Mouse (Mus musculus) midbrain, embryonic 13.5 days (tissue): Measurements from ENCODE around the gene Agrn. TPM values are rescaled to one million over a fixed set of nuclear protein-coding genes. Genes with fewer than 3 reads are reported as not detected.
A peak's percentile ranks its signal among the peaks of the same experiment; 100 is the strongest.

ENCODE experiments used
- ATAC-seq: fragments of 200-750 bp; cut with Nextera tagmentation; 2 replicates; pipeline ENCODE4 v1.8.0; 2017; ENCODE audit warnings: mild to moderate bottlenecking, moderate TSS enrichment, moderate library complexity
- H3K27ac ChIP-seq: fragments of 300-500 bp; sonication (generic); 2 replicates; pipeline ENCODE4 v1.5.1; 2015; ENCODE audit warnings: inconsistent platforms, mild to moderate bottlenecking, moderate library complexity
- H3K27me3 ChIP-seq: fragments of 300-500 bp; sonication (generic); 2 replicates; pipeline ENCODE4 v1.6.1; 2015; ENCODE audit warnings: mild to moderate bottlenecking, inconsistent platforms
- H3K36me3 ChIP-seq: fragments of 300-500 bp; sonication (generic); 2 replicates; pipeline ENCODE4 v1.6.1; 2015; ENCODE audit warnings: mild to moderate bottlenecking, inconsistent platforms
- H3K4me1 ChIP-seq: fragments of 300-500 bp; sonication (generic); replicated peaks from 2 replicates; pipeline ENCODE4 v1.6.1; 2015; ENCODE audit warnings: inconsistent platforms
- H3K4me2 ChIP-seq: fragments of 300-500 bp; sonication (generic); replicated peaks from 2 replicates; pipeline ENCODE4 v1.6.1; 2015; ENCODE audit warnings: moderate library complexity, mild to moderate bottlenecking, inconsistent platforms
- H3K4me3 ChIP-seq: fragments of 300-500 bp; sonication (generic); replicated peaks from 2 replicates; pipeline ENCODE4 v1.5.1; 2015; ENCODE audit warnings: mild to moderate bottlenecking, inconsistent platforms
- H3K9ac ChIP-seq: fragments of 300-500 bp; sonication (generic); replicated peaks from 2 replicates; pipeline ENCODE4 v1.6.1; 2015; ENCODE audit warnings: mild to moderate bottlenecking, inconsistent platforms
- H3K9me3 ChIP-seq: fragments of 300-500 bp; sonication (generic); 2 replicates; pipeline ENCODE4 v1.6.1; 2016; ENCODE audit warnings: mild to moderate bottlenecking, inconsistent platforms
- WGBS: fragments of 180-500 bp; shearing (Covaris S2); methylation state at CpG from one replicate; pipeline ENCODE4 v1.1.7; 2015; 5-methylcytosine and 5-hydroxymethylcytosine counted together
- polyA plus RNA-seq: library from polyadenylated mRNA; unstranded; fragments of >200 nt; fragmentation: Nextera tagmentation; extraction: Ambion mirVana; gene quantifications from 2 replicates; pipeline ENCODE4 v1.2.1, GENCODE M21; 2015

The Agrn gene
- polyA plus RNA-seq, 1 experiment from 2014 or later: 142 TPM

GRCm38 (mm10) chr4:156217838-156218237 lies 20.6 kb upstream of the Agrn start:
- no peak overlapping the region for H3K4me2 ChIP-seq
- no peak overlapping the region for H3K4me3 ChIP-seq
- H3K36me3 ChIP-seq: peaks cover 25% of the 10 kb centered on the region
- no peaks in the 10 kb centered on the region for H3K27me3 ChIP-seq
- H3K9ac ChIP-seq: no peak overlapping the region
- no peak for ATAC-seq
- H3K4me1 ChIP-seq: no peaks in the 10 kb centered on the region
- H3K9me3 ChIP-seq: no peaks in the 10 kb centered on the region
- H3K27ac ChIP-seq: no peak overlapping the region
- WGBS: 78% methylated on average over 16 of the region's 16 CpGs

GRCm38 (mm10) chr4:156217022-156217669 lies 19.9 kb upstream of the Agrn start:
- Histone ChIP-seq H3K9me3 (no peaks in the 10 kb centered on the region), H3K27ac (no peak overlapping the region), H3K36me3 (peaks cover 18% of the 10 kb centered on the region), H3K4me1 (no peaks in the 10 kb centered on the region), H3K4me3 (no peak overlapping the region), H3K9ac (no peak overlapping the region), H3K27me3 (no peaks in the 10 kb centered on the region), H3K4me2 (no peak overlapping the region)
- 87% methylated on average over 16 of the region's 16 CpGs for WGBS
- peak; percentile 24; the same call in 1 of the 2 replicates for ATAC-seq

- ATAC-seq: no peak
- Histone ChIP-seq H3K9ac (no peak overlapping the region), H3K4me3 (no peak overlapping the region), H3K36me3 (peaks cover 8% of the 10 kb centered on the region; the same call in 1 of the 2 replicates), H3K4me1 (no peaks in the 10 kb centered on the region), H3K4me2 (no peak overlapping the region), H3K27me3 (no peaks in the 10 kb centered on the region), H3K9me3 (no peaks in the 10 kb centered on the region), H3K27ac (no peak overlapping the region)
- 89% methylated on average over 2 of the region's 2 CpGs for WGBS
Measured at GRCm38 (mm10) chr4:156216196-156216595, 18.9 kb upstream of the Agrn start.

GRCm38 (mm10) chr4:156215649-156216048 lies 18.4 kb upstream of the Agrn start, which contains the start of gene Perm1:
Gene Perm1 (plus strand): TSS chr4:156215868.
- Histone ChIP-seq H3K36me3 (peaks cover 5% of the 10 kb centered on the region; the same call in 1 of the 2 replicates), H3K4me1 (no peaks in the 10 kb centered on the region), H3K4me2 (no peak within 1 kb of the TSS), H3K9me3 (no peaks in the 10 kb centered on the region), H3K27me3 (no peaks in the 10 kb centered on the region), H3K27ac (no peak within 1 kb of the TSS), H3K4me3 (no peak within 1 kb of the TSS), H3K9ac (no peak within 1 kb of the TSS)
- ATAC-seq: no peak
- WGBS: 79% methylated on average over 4 of the region's 4 CpGs

- Histone ChIP-seq H3K4me3 (no peak overlapping the region), H3K27ac (no peak overlapping the region), H3K4me1 (no peaks in the 10 kb centered on the region), H3K4me2 (no peak overlapping the region), H3K27me3 (no peaks in the 10 kb centered on the region), H3K9me3 (no peaks in the 10 kb centered on the region), H3K9ac (no peak overlapping the region), H3K36me3 (no peaks in the 10 kb centered on the region; the same call in 1 of the 2 replicates)
- ATAC-seq: no peak
- WGBS: 95% methylated on average over 13 of the region's 13 CpGs
Measured at GRCm38 (mm10) chr4:156213134-156213533, 15.8 kb upstream of the Agrn start.

GRCm38 (mm10) chr4:156209963-156210635 lies 12.8 kb upstream of the Agrn start:
- no peaks in the 10 kb centered on the region; the same call in none of the 2 replicates for H3K36me3 ChIP-seq
- H3K27me3 ChIP-seq: peaks cover 2% of the 10 kb centered on the region; the same call in 1 of the 2 replicates
- no peak overlapping the region for H3K27ac ChIP-seq
- WGBS: 87% methylated on average over 13 of the region's 13 CpGs
- H3K4me2 ChIP-seq: no peak overlapping the region
- ATAC-seq: no peak
- peaks cover 3% of the 10 kb centered on the region for H3K4me1 ChIP-seq
- no peak overlapping the region for H3K4me3 ChIP-seq
- no peak overlapping the region for H3K9ac ChIP-seq
- H3K9me3 ChIP-seq: no peaks in the 10 kb centered on the region

GRCm38 (mm10) chr4:156208872-156209271 lies 11.6 kb upstream of the Agrn start:
- ATAC-seq: no peak
- H3K9ac ChIP-seq: no peak overlapping the region
- WGBS: 89% methylated on average over 4 of the region's 4 CpGs

GRCm38 (mm10) chr4:156203413-156204131 lies 6.3 kb upstream of the Agrn start:
- H3K36me3 ChIP-seq: no peaks in the 10 kb centered on the region; the same call in 1 of the 2 replicates
- peak overlapping the region; percentile 74 for H3K9ac ChIP-seq
- ATAC-seq: peak; percentile 35
- peak overlapping the region; percentile 89 for H3K4me2 ChIP-seq
- H3K4me3 ChIP-seq: peak overlapping the region; percentile 58
- WGBS: under 1% methylated on average over 49 of the region's 49 CpGs
- peaks cover 22% of the 10 kb centered on the region for H3K27me3 ChIP-seq
- H3K4me1 ChIP-seq: peaks cover 31% of the 10 kb centered on the region
- H3K9me3 ChIP-seq: no peaks in the 10 kb centered on the region
- peak overlapping the region; percentile 77 for H3K27ac ChIP-seq

More at GRCm38 (mm10) chr4:156208872-156209271, 11.6 kb upstream of the Agrn start:
- Histone ChIP-seq H3K27ac (no peak overlapping the region), H3K9me3 (no peaks in the 10 kb centered on the region), H3K4me2 (no peak overlapping the region), H3K4me1 (peaks cover 15% of the 10 kb centered on the region), H3K27me3 (peaks cover 14% of the 10 kb centered on the region), H3K36me3 (no peaks in the 10 kb centered on the region; the same call in none of the 2 replicates), H3K4me3 (no peak overlapping the region)

GRCm38 (mm10) chr4:156203001-156203412 lies 5.7 kb upstream of the Agrn start, which contains the start of gene AW011738:
Gene AW011738 (plus strand): TSS chr4:156203304.
- peaks cover 31% of the 10 kb centered on the region for H3K4me1 ChIP-seq
- H3K9ac ChIP-seq: peak within 1 kb of the TSS; percentile 74
- ATAC-seq: peak; percentile 72
- peak within 1 kb of the TSS; percentile 89 for H3K4me2 ChIP-seq
- H3K4me3 ChIP-seq: peak within 1 kb of the TSS; percentile 58
- WGBS: under 1% methylated on average over 35 of the region's 39 CpGs
- H3K9me3 ChIP-seq: no peaks in the 10 kb centered on the region
- no peaks in the 10 kb centered on the region; the same call in 1 of the 2 replicates for H3K36me3 ChIP-seq
- H3K27ac ChIP-seq: peak within 1 kb of the TSS; percentile 77
- H3K27me3 ChIP-seq: peaks cover 22% of the 10 kb centered on the region

GRCm38 (mm10) chr4:156202462-156202893 lies 5.2 kb upstream of the Agrn start:
- H3K9me3 ChIP-seq: no peaks in the 10 kb centered on the region
- peak overlapping the region; percentile 69 for H3K27ac ChIP-seq
- H3K27me3 ChIP-seq: peaks cover 22% of the 10 kb centered on the region
- no peak for ATAC-seq
- WGBS: 44% methylated on average over 12 of the region's 12 CpGs
- peak overlapping the region; percentile 89 for H3K4me2 ChIP-seq
- H3K36me3 ChIP-seq: no peaks in the 10 kb centered on the region; the same call in 1 of the 2 replicates
- H3K4me3 ChIP-seq: peak overlapping the region; percentile 58
- peaks cover 31% of the 10 kb centered on the region for H3K4me1 ChIP-seq
- peak overlapping the region; percentile 74 for H3K9ac ChIP-seq

GRCm38 (mm10) chr4:156200623-156201475 lies 3.6 kb upstream of the Agrn start, which contains the start of gene Isg15:
Gene Isg15 (minus strand): TSS chr4:156200818.
- Histone ChIP-seq H3K4me2 (no peak within 1 kb of the TSS), H3K27me3 (peaks cover 22% of the 10 kb centered on the region), H3K4me3 (no peak within 1 kb of the TSS), H3K9me3 (no peaks in the 10 kb centered on the region), H3K27ac (no peak within 1 kb of the TSS), H3K4me1 (peaks cover 39% of the 10 kb centered on the region), H3K36me3 (no peaks in the 10 kb centered on the region), H3K9ac (no peak within 1 kb of the TSS)
- 72% methylated on average over 10 of the region's 10 CpGs for WGBS
- ATAC-seq: no peak
